26 mouse cellular contexts compared by ENCODE assay signal in genomic region chr17:73118134-73118533, GRCm38 (mm10). TPM values are rescaled to one million over a fixed set of nuclear protein-coding genes. Genes with fewer than 3 reads are reported as not detected.
DNase-seq lines count a peak whose midpoint lies in the region; ATAC-seq and TF ChIP-seq lines count a peak whose summit lies in the region.
"Had no signal": no experiment of that assay in that cellular context is flagged by ENCODE, and none has a peak within 500 bp of the region (broad histone marks: within the 10 kb centered on the region; RNA-seq: fewer than 3 reads in every experiment).

No protein-coding gene starts in this region.

- TF ChIP-seq POLR2A in liver, adult 2 months (IDR thresholded peaks at IDR 0.05; ENCODE audit: extremely low read depth, insufficient read depth, low read length), result no peak

- no peak for TF ChIP-seq CTCF in liver, adult 2 months (IDR thresholded peaks at IDR 0.05; ENCODE audit: low read depth, low read length)

- peak; percentile 52 for DNase-seq in liver, adult 2 months (ENCODE audit: extremely low read depth, low read depth, low spot score)
- DNase-seq in liver, result no peak
- peak; percentile 47 for DNase-seq in adipocyte (ENCODE audit: low spot score)
- no peak for DNase-seq in right cerebral cortex, postnatal 14 days
- no peak for DNase-seq in frontal cortex, postnatal 10 days (ENCODE audit: low spot score in 2 of 2)
- DNase-seq: adrenal gland, adult 2 months; adrenal gland, postnatal 10 days; adrenal gland, postnatal 25 days; B cell, adult 2 months; cerebellum, adult 11-12 months; cerebellum, adult 2 months; cerebellum, adult 9-10 months; cerebellum, postnatal 10 days; cerebellum, postnatal 25 days; forebrain, postnatal 0 days had no signal

- H3K36me3 ChIP-seq in liver, adult 2 months (ENCODE audit: control insufficient read depth, insufficient read depth, low read length), result no peaks in the 10 kb centered on the region
- no peaks in the 10 kb centered on the region for H3K36me3 ChIP-seq in midbrain, embryonic 16.5 days (ENCODE audit: control insufficient read depth, insufficient read depth, low read length)
- H3K36me3 ChIP-seq: embryonic facial prominence, embryonic 10.5 days; embryonic facial prominence, embryonic 12.5 days; forebrain, embryonic 15.5 days had no signal

- H3K4me1 ChIP-seq in liver, adult 2 months (ENCODE audit: control insufficient read depth, insufficient read depth, low read length), result peaks cover 2% of the 10 kb centered on the region
- no peaks in the 10 kb centered on the region for H3K4me1 ChIP-seq in midbrain, embryonic 16.5 days (ENCODE audit: control insufficient read depth, insufficient read depth, low read length)
- H3K4me1 ChIP-seq: embryonic facial prominence, embryonic 10.5 days; embryonic facial prominence, embryonic 12.5 days; forebrain, embryonic 13.5 days; forebrain, embryonic 15.5 days had no signal

- no peak overlapping the region for H3K9ac ChIP-seq in liver, adult 2 months (ENCODE audit: low read depth, low read length)
- no peak overlapping the region for H3K9ac ChIP-seq in midbrain, embryonic 16.5 days (ENCODE audit: low read depth, low read length)
- H3K9ac ChIP-seq: embryonic facial prominence, embryonic 12.5 days; forebrain, embryonic 13.5 days; forebrain, embryonic 15.5 days; forebrain, postnatal 0 days had no signal

- H3K4me3 ChIP-seq in liver, adult 2 months (ENCODE audit: insufficient read depth, low read depth, low read length), result no peak overlapping the region
- no peak overlapping the region for H3K4me3 ChIP-seq in midbrain, embryonic 16.5 days (ENCODE audit: low read depth, low read length)
- H3K4me3 ChIP-seq: embryonic facial prominence, embryonic 10.5 days; embryonic facial prominence, embryonic 12.5 days; forebrain, embryonic 13.5 days; forebrain, embryonic 15.5 days had no signal

- H3K79me2 ChIP-seq in liver, adult 2 months (ENCODE audit: control insufficient read depth, insufficient read depth, low read length), result peaks cover 14% of the 10 kb centered on the region

- no peak overlapping the region for H3K4me2 ChIP-seq in midbrain, embryonic 16.5 days (ENCODE audit: low read length)
- H3K4me2 ChIP-seq: embryonic facial prominence, embryonic 12.5 days; forebrain, embryonic 13.5 days; forebrain, embryonic 15.5 days had no signal

- no peaks in the 10 kb centered on the region for H3K27me3 ChIP-seq in liver, adult 2 months (ENCODE audit: control insufficient read depth, insufficient read depth, low read length)
- no peaks in the 10 kb centered on the region for H3K27me3 ChIP-seq in midbrain, embryonic 16.5 days (ENCODE audit: control insufficient read depth, insufficient read depth, low read depth, low read length)
- H3K27me3 ChIP-seq: CH12.LX; embryonic facial prominence, embryonic 12.5 days; forebrain, embryonic 13.5 days; forebrain, embryonic 15.5 days; Patski had no signal

- H3K9me3 ChIP-seq in midbrain, embryonic 16.5 days (replicated peaks; ENCODE audit: control insufficient read depth, low read length, poor library complexity, severe bottlenecking), result no peaks in the 10 kb centered on the region
- H3K9me3 ChIP-seq: embryonic facial prominence, embryonic 10.5 days; embryonic facial prominence, embryonic 12.5 days; forebrain, embryonic 13.5 days; forebrain, embryonic 15.5 days; G1E had no signal

- H3K27ac ChIP-seq in liver, adult 2 months (replicated peaks; ENCODE audit: insufficient read depth, low read depth, low read length), result no peak overlapping the region
- no peak overlapping the region for H3K27ac ChIP-seq in midbrain, embryonic 16.5 days (ENCODE audit: low read length)
- H3K27ac ChIP-seq: embryonic facial prominence, embryonic 10.5 days; embryonic facial prominence, embryonic 12.5 days; forebrain, embryonic 13.5 days; forebrain, embryonic 15.5 days had no signal

- 87% methylated on average over 3 of the region's 3 CpGs for WGBS in liver, adult 2 months
- 95% methylated on average over 3 of the region's 3 CpGs for WGBS in midbrain, embryonic 16.5 days

- ATAC-seq in megakaryocyte progenitor cell, adult 5-6 weeks (replicated peaks; ENCODE audit: poor library complexity), result 0 out of 2 replicates have a peak, but pooled peaks have one; percentile 30
- ATAC-seq in midbrain, embryonic 16.5 days, result no peak
- ATAC-seq: activated CD4-positive, CD25-positive, alpha-beta regulatory T cell, adult 4 months; CD4-positive, CD25-positive, alpha-beta regulatory T cell, adult 4 months; forebrain, embryonic 13.5 days; forebrain, embryonic 15.5 days; forebrain, postnatal 0 days; Patski had no signal

RNA-seq across cellular contexts. Expression of gene Lclat1, which starts 10.3 kb away (rescaled TPM):
- 24.1 and 29.6 TPM in 2 replicates for total RNA-seq in liver, adult 2 months (2014; rRNA removed)
- polyA plus RNA-seq in liver, adult 2 months (2012; rRNA removed), result 12.3 and 17.2 TPM in 2 replicates
- 25.8 and 29.4 TPM in 2 replicates for total RNA-seq in megakaryocyte progenitor cell, adult 5-6 weeks (2015)
- total RNA-seq in megakaryocyte progenitor cell, adult 5-6 weeks (2017), result 8.8 and 10.0 TPM in 2 replicates
- polyA plus RNA-seq in midbrain, embryonic 16.5 days (2015; fragmentation: Nextera tagmentation; extraction: Ambion mirVana), result 12.3 and 14.5 TPM in 2 replicates

Comparison
In these comparisons a context has a peak if more than half of its experiments do, and no peak if none do; other contexts are left out.
1. DNase-seq: peak in liver, adult 2 months (single experiment) and adipocyte (single experiment); none in liver (single experiment), right cerebral cortex, postnatal 14 days (single experiment) and frontal cortex, postnatal 10 days (0 of 2).